Mouse (Mus musculus) frontal cortex, postnatal 36 days (tissue): Measurements from ENCODE around the gene Fcgrt.
"Not testable (repeated sequence)": the region's sequence is repeated elsewhere in the genome, so short reads cannot be mapped to it uniquely, and the experiment has no call there.

Experiments used
- DNase-seq, 2 experiments: peaks; one replicate each; pipeline ENCODE4 v3.0.0; 2022; ENCODE audit warnings: low spot score in 2 of 2

Fcgrt gene

GRCm38 (mm10) chr7:45110089-45110488, 6.4 kb upstream of the Fcgrt start:
- not testable (repeated sequence) for DNase-seq

- no peak for DNase-seq
Observed at GRCm38 (mm10) chr7:45107052-45107645, 3.5 kb upstream of the Fcgrt start.

- DNase-seq = no peak
Observed at GRCm38 (mm10) chr7:45106441-45106840, 2.8 kb upstream of the Fcgrt start.

- DNase-seq = no peak
Observed at GRCm38 (mm10) chr7:45105491-45105890, 1.8 kb upstream of the Fcgrt start.

GRCm38 (mm10) chr7:45104941-45105340, 1.3 kb upstream of the Fcgrt start:
- no peak for DNase-seq

GRCm38 (mm10) chr7:45102940-45103585, 588 bp downstream of the Fcgrt start:
- no peak for DNase-seq

- no peak for DNase-seq
Observed at GRCm38 (mm10) chr7:45102441-45102840, 1.2 kb downstream of the Fcgrt start.

GRCm38 (mm10) chr7:45100046-45100445, 3.6 kb downstream of the Fcgrt start:
- no peak for DNase-seq

- no peak for DNase-seq
Observed at GRCm38 (mm10) chr7:45098541-45099240, 5.0 kb downstream of the Fcgrt start.

- no peak for DNase-seq
Observed at GRCm38 (mm10) chr7:45097479-45097878, 6.2 kb downstream of the Fcgrt start.

- not testable (repeated sequence) for DNase-seq
Observed at GRCm38 (mm10) chr7:45095965-45096364, 7.7 kb downstream of the Fcgrt start.

- DNase-seq = no peak
Observed at GRCm38 (mm10) chr7:45095367-45095766, 8.3 kb downstream of the Fcgrt start.

- DNase-seq = no peak
Observed at GRCm38 (mm10) chr7:45094121-45094520, 9.5 kb downstream of the Fcgrt start.

GRCm38 (mm10) chr7:45093516-45093905, 10.1 kb downstream of the Fcgrt start:
- DNase-seq = no peak

- DNase-seq = no peak
Observed at GRCm38 (mm10) chr7:45092828-45093515, 10.7 kb downstream of the Fcgrt start.

- peak in 1 of 2 experiments; percentile 15 for DNase-seq
Observed at GRCm38 (mm10) chr7:45092048-45092447, 11.6 kb downstream of the Fcgrt start, which contains the start of gene Rcn3. Gene Rcn3, minus strand, starts transcription at chr7:45092221.

- DNase-seq = no peak
Observed at GRCm38 (mm10) chr7:45091001-45091990, 12.4 kb downstream of the Fcgrt start.

- DNase-seq = no peak
Observed at GRCm38 (mm10) chr7:45090251-45090977, 13.2 kb downstream of the Fcgrt start.

- DNase-seq = no peak
Observed at GRCm38 (mm10) chr7:45088597-45088996, 15.1 kb downstream of the Fcgrt start.

GRCm38 (mm10) chr7:45086084-45086483, 17.6 kb downstream of the Fcgrt start:
- no peak for DNase-seq
